Mouse (Mus musculus): ENCODE measurements around the gene Arhgef17. TPM values are rescaled to one million over a fixed set of nuclear protein-coding genes. Genes with fewer than 3 reads are reported as not detected.

Arhgef17 gene
- total RNA-seq, 2 experiments from 2014 or later: 136 to 141 TPM

Small RNA genes within 50 kb of the gene (microRNA-seq; reads per million reads assigned to microRNA genes)
- 433 to 773 reads per million in 2 experiments for gene Mir3102

Other genes starting within 250 kb of the Arhgef17 start
- gene Fam168a, start 225.5 kb downstream of the Arhgef17 start, total RNA-seq (2021): 100 to 1,000 TPM; 198 to 207 TPM
- gene Relt, start 68.7 kb downstream of the Arhgef17 start, total RNA-seq (2021): 10 to 100 TPM; 13.2 to 21.8 TPM
- 1 to 10 TPM; 2.6 to 3.0 TPM for gene P2ry6, start 42.5 kb upstream of the Arhgef17 start, total RNA-seq (2021)
- 1 to 10 TPM; 1.5 to 1.6 TPM for gene P2ry2, start 80.8 kb upstream of the Arhgef17 start, total RNA-seq (2021)
- 10 to 100 TPM; 38.2 to 40.2 TPM for gene Fchsd2, start 160.8 kb upstream of the Arhgef17 start, total RNA-seq (2021)